Mouse (Mus musculus) heart, adult 9 months (tissue): ENCODE data around the gene Tspan33.
"Not testable (repeated sequence)": the region's sequence is repeated elsewhere in the genome, so short reads cannot be mapped to it uniquely, and the experiment has no call there.

Source experiments
- DNase-seq, 2 experiments: peaks; one replicate each; pipeline ENCODE4 v3.0.0; 2022; ENCODE audit warnings: low spot score in 2 of 2

The Tspan33 gene

GRCm38 (mm10) chr6:29753336-29753735 lies 59.3 kb downstream of the Tspan33 start:
- no peak for DNase-seq

GRCm38 (mm10) chr6:29756001-29756400 lies 62.0 kb downstream of the Tspan33 start:
- no peak for DNase-seq

DNA sequence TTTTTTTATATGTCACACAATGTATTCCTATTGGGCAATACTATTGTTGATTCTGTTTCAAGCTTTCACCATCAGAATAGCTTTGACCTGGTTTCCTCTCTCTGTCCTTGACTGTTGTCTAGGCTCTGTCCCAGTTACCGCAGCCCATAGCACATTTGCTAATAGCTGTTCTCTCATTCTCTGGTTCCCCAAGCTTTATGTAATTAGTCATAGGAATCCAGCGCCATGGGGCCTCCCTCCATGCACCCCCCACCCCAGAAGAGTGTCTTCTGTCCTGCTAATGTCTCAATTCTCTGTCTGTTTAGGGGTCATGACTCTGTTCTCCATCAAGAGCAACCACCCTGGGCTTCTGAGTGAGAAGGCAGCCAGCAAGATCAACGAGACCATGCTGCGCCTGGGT lies 62.5 kb downstream of the Tspan33 start:
- DNase-seq = no peak

DNA sequence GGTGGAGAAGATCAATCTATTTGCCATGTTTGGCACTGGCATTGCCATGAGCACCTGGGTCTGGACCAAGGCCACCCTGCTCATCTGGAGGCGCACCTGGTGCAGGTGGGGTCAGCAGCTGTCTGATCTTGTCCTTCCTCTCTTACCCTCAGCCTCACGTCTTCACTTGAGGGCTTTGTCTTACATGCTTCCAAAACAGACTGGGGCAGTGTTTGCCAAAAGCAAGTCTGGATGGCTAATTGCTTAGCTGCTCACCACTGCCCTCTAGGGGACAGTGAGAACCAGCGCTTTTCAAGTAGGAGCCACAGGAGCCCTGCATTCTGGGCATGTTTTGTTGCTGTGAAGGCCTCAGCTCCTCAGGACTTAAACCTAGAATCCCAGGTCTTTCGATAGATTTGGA lies 64.4 kb downstream of the Tspan33 start:
- DNase-seq = peak; percentile 54 to 65

DNA sequence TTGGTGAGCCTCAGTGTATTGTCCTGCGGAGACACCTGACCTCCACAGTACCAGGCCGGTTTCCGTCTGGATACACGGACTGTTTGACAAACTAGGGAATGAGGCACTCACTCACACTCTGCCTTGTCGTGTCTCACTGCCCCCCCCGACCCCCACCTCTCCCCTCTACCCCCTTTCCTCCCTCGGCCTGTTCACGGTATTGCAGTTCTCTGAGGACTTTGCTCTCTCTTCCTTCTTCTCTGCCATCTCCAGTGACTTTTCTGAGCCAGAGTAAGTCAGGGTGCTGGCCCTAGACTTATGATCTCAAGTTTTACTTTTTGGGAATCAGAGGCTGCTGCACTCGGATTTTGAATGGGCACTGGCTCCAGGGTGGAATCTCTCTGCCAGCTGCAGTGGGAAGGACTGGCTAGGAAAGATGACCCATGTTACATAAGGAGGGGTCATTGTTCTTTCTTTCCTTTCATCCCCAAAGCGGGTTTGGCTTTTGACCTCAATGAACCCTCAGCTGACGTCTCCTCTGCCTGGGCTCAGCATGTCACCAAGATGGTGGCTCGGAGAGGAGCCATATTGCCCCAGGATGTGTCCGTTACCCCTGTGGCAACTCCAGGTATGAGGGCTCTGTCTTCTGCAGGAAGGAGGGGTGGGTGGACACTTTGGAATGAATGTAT lies 65.1 kb downstream of the Tspan33 start:
- DNase-seq = no peak

- DNase-seq = not testable (repeated sequence)
These were observed 66.4 kb downstream of the Tspan33 start for GRCm38 (mm10) chr6:29760397-29760796.

GRCm38 (mm10) chr6:29761282-29761681 lies 67.3 kb downstream of the Tspan33 start:
- DNase-seq = no peak

DNA sequence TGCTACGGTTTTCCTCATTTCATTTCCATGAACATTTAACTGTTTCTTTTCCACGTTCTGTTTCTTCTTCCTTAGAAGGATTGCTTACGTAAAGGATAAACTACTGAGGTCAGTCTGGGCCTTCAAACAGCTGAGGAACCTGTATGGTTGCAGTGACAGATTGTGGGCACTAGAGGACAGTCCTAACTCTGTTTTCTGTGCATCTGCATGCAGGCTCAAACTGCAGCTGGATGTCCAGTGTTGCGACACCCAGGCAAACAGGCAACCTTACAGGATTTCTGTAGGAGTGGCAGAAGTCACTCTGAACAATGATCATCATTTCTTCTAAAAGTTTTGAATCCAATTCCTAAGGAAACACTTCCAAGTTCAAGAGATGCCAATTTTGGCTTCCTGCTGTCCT lies 68.5 kb downstream of the Tspan33 start:
- no peak for DNase-seq

DNA sequence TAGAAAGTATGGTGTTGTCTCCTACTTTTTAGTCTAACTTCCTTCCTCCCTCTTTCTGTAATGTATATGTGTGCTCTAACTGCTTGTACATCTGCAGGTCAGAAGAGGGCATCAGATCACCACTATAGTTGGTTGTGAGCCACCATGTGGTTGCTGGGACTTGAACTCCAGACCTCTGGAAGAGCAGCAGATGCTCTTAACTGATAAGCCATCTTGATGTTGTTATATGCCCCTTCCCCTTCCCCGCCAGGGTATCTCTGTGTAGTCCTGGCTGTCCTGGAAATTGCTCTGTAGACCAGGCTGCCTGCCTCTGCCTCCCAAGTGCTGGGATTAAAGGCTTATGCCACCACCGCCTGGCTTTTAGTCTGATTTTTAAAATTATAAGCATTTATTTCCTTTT lies 72.9 kb downstream of the Tspan33 start:
- DNase-seq = no peak
